Mouse (Mus musculus): Measurements from ENCODE around the gene Obsl1. TPM values are rescaled to one million over a fixed set of nuclear protein-coding genes. Genes with fewer than 3 reads are reported as not detected.

The Obsl1 gene
- 100 to 1,000 TPM; 117 to 131 TPM for total RNA-seq (2021)
- 87.8 and 119 TPM in 2 replicates for polyA plus RNA-seq (2012; rRNA removed)
- long read RNA-seq, full-length matches to known transcripts, result 3 of 20 reads
- long read RNA-seq, partial matches to known transcripts, result 10 of 20 reads
- long read RNA-seq, other reads (novel, unspliced or antisense), result 7 of 20 reads

GRCm38 (mm10) chr1:75505956-75506831 lies at the start of gene Obsl1:
Gene Obsl1, minus strand, starts transcription at chr1:75506452.
- H3K27me3 ChIP-seq (ENCODE audit: control insufficient read depth, insufficient read depth, low read length), result no peaks in the 10 kb centered on the region
- H3K4me3 ChIP-seq, result peak within 1 kb of the TSS; percentile 87
- H3K9ac ChIP-seq (ENCODE audit: low read depth, low read length), result peak within 1 kb of the TSS; percentile 80
- TF ChIP-seq CTCF (IDR thresholded peaks at IDR 0.05) (no peak), POLR2A (IDR thresholded peaks at IDR 0.05; ENCODE audit: insufficient read depth, low read depth, low read length) (0 out of 2 replicates have a peak, but pooled peaks have one; percentile 36)
- WGBS, result under 1% methylated on average over 65 of the region's 65 CpGs
- H3K4me1 ChIP-seq (ENCODE audit: control insufficient read depth, insufficient read depth, low read length), result peaks cover 5% of the 10 kb centered on the region; the same call in 1 of the 2 replicates
- H3K36me3 ChIP-seq (ENCODE audit: control insufficient read depth, insufficient read depth, low read length), result no peaks in the 10 kb centered on the region
- peak within 1 kb of the TSS; percentile 94 for H3K27ac ChIP-seq
- peak; percentile 82 to 83 for DNase-seq
- intact Hi-C loops (cut with DNase I), result loop anchor here (2.0 to 5.0 kb wide), 2 partner anchors 27 to 41 kb away; partner anchors contain the start of genes Chpf, Slc4a3 and Tmem198
- H3K79me2 ChIP-seq (replicated peaks; ENCODE audit: control insufficient read depth, insufficient read depth, low read length), result no peaks in the 10 kb centered on the region; the same call in 1 of the 2 replicates

- intact Hi-C loops (cut with DNase I), result loop anchor here (5.0 kb wide), 1 partner anchor 78 kb away; the partner anchor contains the start of genes Chpf and Tmem198
- Histone ChIP-seq H3K27me3 (ENCODE audit: control insufficient read depth, insufficient read depth, low read length) (no peaks in the 10 kb centered on the region), H3K36me3 (ENCODE audit: control insufficient read depth, insufficient read depth, low read length) (no peaks in the 10 kb centered on the region), H3K9ac (ENCODE audit: low read depth, low read length) (no peak overlapping the region), H3K4me3 (no peak overlapping the region), H3K27ac (peak overlapping the region; percentile 33; the same call in 1 of the 2 replicates), H3K79me2 (replicated peaks; ENCODE audit: control insufficient read depth, insufficient read depth, low read length) (no peaks in the 10 kb centered on the region), H3K4me1 (ENCODE audit: control insufficient read depth, insufficient read depth, low read length) (peaks cover 3% of the 10 kb centered on the region; the same call in 1 of the 2 replicates)
- DNase-seq, result no peak
- TF ChIP-seq CTCF (IDR thresholded peaks at IDR 0.05) (no peak), POLR2A (IDR thresholded peaks at IDR 0.05; ENCODE audit: insufficient read depth, low read depth, low read length) (no peak), EP300 (IDR thresholded peaks at IDR 0.05; ENCODE audit: insufficient read depth, low read depth, low read length) (no peak)
- 64% methylated on average over 7 of the region's 7 CpGs for WGBS
These were observed 49.4 kb upstream of the Obsl1 start for GRCm38 (mm10) chr1:75555680-75556079.

GRCm38 (mm10) chr1:75550586-75550985 lies 44.3 kb upstream of the Obsl1 start:
- no peaks in the 10 kb centered on the region for H3K36me3 ChIP-seq (ENCODE audit: control insufficient read depth, insufficient read depth, low read length)
- no peaks in the 10 kb centered on the region for H3K79me2 ChIP-seq (replicated peaks; ENCODE audit: control insufficient read depth, insufficient read depth, low read length)
- 0 out of 2 replicates have a peak, but pooled peaks cover 2% of the 10 kb centered on the region for H3K27me3 ChIP-seq (ENCODE audit: control insufficient read depth, insufficient read depth, low read length)
- peak overlapping the region; percentile 33 for H3K4me3 ChIP-seq
- TF ChIP-seq CTCF (IDR thresholded peaks at IDR 0.05), result no peak
- H3K4me1 ChIP-seq (ENCODE audit: control insufficient read depth, insufficient read depth, low read length), result peaks cover 4% of the 10 kb centered on the region
- peak overlapping the region; percentile 95 for H3K27ac ChIP-seq
- intact Hi-C loops (cut with DNase I), result no loop called here
- peak overlapping the region; percentile 52 for H3K9ac ChIP-seq (ENCODE audit: low read depth, low read length)
- 63% methylated on average over 15 of the region's 15 CpGs for WGBS
- DNase-seq, result no peak

DNA sequence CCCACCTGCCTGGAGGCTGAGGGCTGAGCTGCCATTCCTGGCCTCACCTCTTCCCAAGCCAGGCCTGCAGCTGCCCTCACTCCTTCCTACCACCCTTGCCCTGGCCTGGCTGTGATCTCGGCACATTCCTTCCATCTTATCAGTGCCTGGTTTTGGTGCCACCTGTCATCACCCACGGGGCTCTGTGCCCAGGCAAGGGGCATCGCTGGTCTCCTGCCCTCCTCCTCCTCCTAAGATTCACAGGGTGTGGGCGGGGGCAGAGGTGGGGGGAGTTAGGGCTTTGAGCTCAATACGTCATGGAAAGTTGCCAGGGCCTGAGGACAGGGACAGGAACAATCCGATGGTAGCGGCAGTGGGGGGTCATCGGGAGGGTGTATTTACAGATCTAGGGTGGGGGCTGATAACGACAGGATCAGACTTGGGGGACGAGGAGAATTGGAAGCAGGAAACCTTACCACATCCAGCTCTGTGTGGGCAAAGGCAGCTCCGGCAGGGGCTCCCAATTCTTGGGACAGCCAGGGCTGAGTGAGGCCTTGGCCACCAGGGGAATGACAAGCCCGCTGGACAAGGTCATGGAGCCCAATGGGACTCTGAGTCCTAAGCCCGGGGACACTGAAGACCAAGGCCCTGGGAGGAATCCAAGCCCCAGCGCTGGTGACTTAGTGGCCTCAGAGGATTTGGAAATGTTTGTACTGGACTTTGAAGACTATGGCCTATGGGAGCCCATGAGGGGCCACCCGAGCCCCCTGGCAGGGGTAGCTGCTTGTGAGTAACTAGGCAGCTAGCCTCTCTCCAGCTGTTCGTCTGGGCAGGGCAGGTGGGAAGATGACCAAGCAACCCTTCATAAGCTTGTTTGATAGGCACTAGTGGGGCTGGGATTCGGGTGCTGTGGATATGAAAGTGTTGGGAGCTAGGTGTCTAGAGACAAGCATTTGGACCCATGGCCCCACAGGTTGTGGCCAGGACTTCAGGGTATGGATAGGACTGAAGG lies 43.3 kb upstream of the Obsl1 start:
- H3K27ac ChIP-seq, result peak overlapping the region; percentile 95
- WGBS, result 37% methylated on average over 17 of the region's 17 CpGs
- peak; percentile 67 to 84 for DNase-seq

DNA sequence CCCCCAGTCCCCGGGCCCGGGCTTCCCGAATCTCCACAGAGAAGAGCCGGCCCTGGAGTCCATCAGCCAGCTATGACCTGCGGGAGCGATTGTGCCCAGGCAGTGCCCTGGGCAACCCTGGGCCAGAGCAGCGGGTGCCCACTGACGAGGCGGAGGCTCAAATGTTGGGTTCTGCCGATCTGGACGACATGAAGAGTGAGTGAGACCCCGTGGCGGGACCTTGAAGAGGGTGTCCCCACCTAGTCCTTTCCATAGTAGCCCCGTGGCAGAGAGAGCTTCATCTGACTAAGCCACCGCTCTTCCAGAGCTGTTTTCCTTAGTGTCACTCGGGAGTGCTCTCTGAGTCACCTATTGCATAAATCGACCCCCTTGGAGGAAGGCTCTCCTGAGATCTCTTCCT lies 42.6 kb upstream of the Obsl1 start:
- H3K4me1 ChIP-seq (ENCODE audit: control insufficient read depth, insufficient read depth, low read length), result peaks cover 4% of the 10 kb centered on the region
- no peaks in the 10 kb centered on the region for H3K79me2 ChIP-seq (replicated peaks; ENCODE audit: control insufficient read depth, insufficient read depth, low read length)
- WGBS, result 69% methylated on average over 17 of the region's 17 CpGs
- TF ChIP-seq POLR2A (IDR thresholded peaks at IDR 0.05; ENCODE audit: insufficient read depth, low read depth, low read length) (no peak), EP300 (IDR thresholded peaks at IDR 0.05; ENCODE audit: insufficient read depth, low read depth, low read length) (no peak), CTCF (IDR thresholded peaks at IDR 0.05) (no peak)
- H3K9ac ChIP-seq (ENCODE audit: low read depth, low read length), result no peak overlapping the region
- H3K36me3 ChIP-seq (ENCODE audit: control insufficient read depth, insufficient read depth, low read length), result no peaks in the 10 kb centered on the region
- 0 out of 2 replicates have a peak, but pooled peaks cover 2% of the 10 kb centered on the region for H3K27me3 ChIP-seq (ENCODE audit: control insufficient read depth, insufficient read depth, low read length)
- intact Hi-C loops (cut with DNase I), result loop anchor here (2.0 to 5.0 kb wide), 2 partner anchors 42 to 48 kb away; partner anchors contain the start of genes Inha and Obsl1
- no peak overlapping the region for H3K4me3 ChIP-seq
- H3K27ac ChIP-seq, result peak overlapping the region; percentile 75
- no peak for DNase-seq

More for the DNA sequence above, 43.3 kb upstream of the Obsl1 start:
- TF ChIP-seq CTCF (IDR thresholded peaks at IDR 0.05) (peak; percentile 34), POLR2A (IDR thresholded peaks at IDR 0.05; ENCODE audit: insufficient read depth, low read depth, low read length) (no peak; the same call in 1 of the 2 replicates), EP300 (IDR thresholded peaks at IDR 0.05; ENCODE audit: insufficient read depth, low read depth, low read length) (peak; percentile 96)
- H3K4me1 ChIP-seq (ENCODE audit: control insufficient read depth, insufficient read depth, low read length), result peaks cover 4% of the 10 kb centered on the region
- no peaks in the 10 kb centered on the region for H3K36me3 ChIP-seq (ENCODE audit: control insufficient read depth, insufficient read depth, low read length)
- no peaks in the 10 kb centered on the region for H3K79me2 ChIP-seq (replicated peaks; ENCODE audit: control insufficient read depth, insufficient read depth, low read length)
- peak overlapping the region; percentile 52 for H3K9ac ChIP-seq (ENCODE audit: low read depth, low read length)
- intact Hi-C loops (cut with DNase I), result loop anchor here (2.0 to 5.0 kb wide), 2 partner anchors 42 to 47 kb away; partner anchors contain the start of genes Inha and Obsl1
- peak overlapping the region; percentile 33 for H3K4me3 ChIP-seq
- H3K27me3 ChIP-seq (ENCODE audit: control insufficient read depth, insufficient read depth, low read length), result 0 out of 2 replicates have a peak, but pooled peaks cover 2% of the 10 kb centered on the region

Measured in heart, adult 2 months (tissue).